Mouse (Mus musculus): ENCODE measurements around the gene Saa4. TPM values are rescaled to one million over a fixed set of nuclear protein-coding genes. Genes with fewer than 3 reads are reported as not detected.

Saa4 gene
- polyA plus RNA-seq (2012; rRNA removed) = not detected in 2 replicates

- H3K27ac ChIP-seq (ENCODE audit: insufficient read depth, low read depth, low read length) = no peak within 1 kb of the TSS
- H3K36me3 ChIP-seq (ENCODE audit: control insufficient read depth, insufficient read depth, low read length) = no peaks in the 10 kb centered on the region
- no peaks in the 10 kb centered on the region for H3K27me3 ChIP-seq (replicated peaks; ENCODE audit: control insufficient read depth, insufficient read depth, low read length)
- no peak within 1 kb of the TSS for H3K4me3 ChIP-seq (ENCODE audit: insufficient read depth, low read depth, low read length)
- no peaks in the 10 kb centered on the region for H3K4me1 ChIP-seq (ENCODE audit: control insufficient read depth, insufficient read depth, low read length)
- DNase-seq = peak; percentile 20
- TF ChIP-seq CTCF (conservative IDR thresholded peaks at IDR 0.05; ENCODE audit: insufficient read depth, insufficient read length, low read depth, low read length) (no peak), POLR2A (IDR thresholded peaks at IDR 0.05; ENCODE audit: low read depth, low read length) (no peak)
- WGBS = 73% methylated on average over 4 of the region's 4 CpGs
Measured at GRCm38 (mm10) chr7:46732458-46732857, at the start of gene Saa4. Gene Saa4, minus strand, starts transcription at chr7:46732603.

- peak; percentile 64 for DNase-seq
- peaks cover 11% of the 10 kb centered on the region for H3K36me3 ChIP-seq (ENCODE audit: control insufficient read depth, insufficient read depth, low read length)
- 56% methylated on average over 4 of the region's 4 CpGs for WGBS
Measured at GRCm38 (mm10) chr7:46770706-46771105, 38.3 kb upstream of the Saa4 start.

GRCm38 (mm10) chr7:46768451-46768850, 36.0 kb upstream of the Saa4 start:
- Histone ChIP-seq H3K36me3 (ENCODE audit: control insufficient read depth, insufficient read depth, low read length) (peaks cover 11% of the 10 kb centered on the region), H3K27me3 (replicated peaks; ENCODE audit: control insufficient read depth, insufficient read depth, low read length) (no peaks in the 10 kb centered on the region), H3K4me3 (ENCODE audit: insufficient read depth, low read depth, low read length) (no peak overlapping the region), H3K27ac (ENCODE audit: insufficient read depth, low read depth, low read length) (no peak overlapping the region), H3K4me1 (ENCODE audit: control insufficient read depth, insufficient read depth, low read length) (no peaks in the 10 kb centered on the region)
- 92% methylated on average over 7 of the region's 7 CpGs for WGBS
- TF ChIP-seq POLR2A (IDR thresholded peaks at IDR 0.05; ENCODE audit: low read depth, low read length) (no peak), CTCF (conservative IDR thresholded peaks at IDR 0.05; ENCODE audit: insufficient read depth, insufficient read length, low read depth, low read length) (no peak)
- no peak for DNase-seq

More at GRCm38 (mm10) chr7:46770706-46771105, 38.3 kb upstream of the Saa4 start:
- no peak overlapping the region for H3K27ac ChIP-seq (ENCODE audit: insufficient read depth, low read depth, low read length)
- no peaks in the 10 kb centered on the region for H3K4me1 ChIP-seq (ENCODE audit: control insufficient read depth, insufficient read depth, low read length)
- no peak overlapping the region for H3K4me3 ChIP-seq (ENCODE audit: insufficient read depth, low read depth, low read length)
- no peaks in the 10 kb centered on the region for H3K27me3 ChIP-seq (replicated peaks; ENCODE audit: control insufficient read depth, insufficient read depth, low read length)
- TF ChIP-seq CTCF (conservative IDR thresholded peaks at IDR 0.05; ENCODE audit: insufficient read depth, insufficient read length, low read depth, low read length) (peak; percentile 98), POLR2A (IDR thresholded peaks at IDR 0.05; ENCODE audit: low read depth, low read length) (no peak)

GRCm38 (mm10) chr7:46767371-46767770, 35.0 kb upstream of the Saa4 start:
- H3K36me3 ChIP-seq (ENCODE audit: control insufficient read depth, insufficient read depth, low read length) = peaks cover 11% of the 10 kb centered on the region
- TF ChIP-seq CTCF (conservative IDR thresholded peaks at IDR 0.05; ENCODE audit: insufficient read depth, insufficient read length, low read depth, low read length) (no peak), POLR2A (IDR thresholded peaks at IDR 0.05; ENCODE audit: low read depth, low read length) (no peak)
- no peaks in the 10 kb centered on the region for H3K4me1 ChIP-seq (ENCODE audit: control insufficient read depth, insufficient read depth, low read length)

GRCm38 (mm10) chr7:46764672-46765071, 32.3 kb upstream of the Saa4 start:
- TF ChIP-seq POLR2A (IDR thresholded peaks at IDR 0.05; ENCODE audit: low read depth, low read length) (no peak), CTCF (conservative IDR thresholded peaks at IDR 0.05; ENCODE audit: insufficient read depth, insufficient read length, low read depth, low read length) (no peak)
- peaks cover 13% of the 10 kb centered on the region for H3K36me3 ChIP-seq (ENCODE audit: control insufficient read depth, insufficient read depth, low read length)
- DNase-seq = no peak
- H3K27me3 ChIP-seq (replicated peaks; ENCODE audit: control insufficient read depth, insufficient read depth, low read length) = no peaks in the 10 kb centered on the region
- 95% methylated on average over 8 of the region's 8 CpGs for WGBS
- no peak overlapping the region for H3K4me3 ChIP-seq (ENCODE audit: insufficient read depth, low read depth, low read length)
- H3K4me1 ChIP-seq (ENCODE audit: control insufficient read depth, insufficient read depth, low read length) = no peaks in the 10 kb centered on the region
- H3K27ac ChIP-seq (ENCODE audit: insufficient read depth, low read depth, low read length) = no peak overlapping the region

More at GRCm38 (mm10) chr7:46767371-46767770, 35.0 kb upstream of the Saa4 start:
- H3K27me3 ChIP-seq (replicated peaks; ENCODE audit: control insufficient read depth, insufficient read depth, low read length) = no peaks in the 10 kb centered on the region
- H3K27ac ChIP-seq (ENCODE audit: insufficient read depth, low read depth, low read length) = no peak overlapping the region
- no peak overlapping the region for H3K4me3 ChIP-seq (ENCODE audit: insufficient read depth, low read depth, low read length)
- no peak for DNase-seq

- TF ChIP-seq POLR2A (IDR thresholded peaks at IDR 0.05; ENCODE audit: low read depth, low read length) (no peak), CTCF (conservative IDR thresholded peaks at IDR 0.05; ENCODE audit: insufficient read depth, insufficient read length, low read depth, low read length) (no peak)
- no peak for DNase-seq
- Histone ChIP-seq H3K36me3 (ENCODE audit: control insufficient read depth, insufficient read depth, low read length) (peaks cover 2% of the 10 kb centered on the region), H3K4me1 (ENCODE audit: control insufficient read depth, insufficient read depth, low read length) (no peaks in the 10 kb centered on the region), H3K27me3 (replicated peaks; ENCODE audit: control insufficient read depth, insufficient read depth, low read length) (no peaks in the 10 kb centered on the region), H3K27ac (ENCODE audit: insufficient read depth, low read depth, low read length) (no peak overlapping the region), H3K4me3 (ENCODE audit: insufficient read depth, low read depth, low read length) (no peak overlapping the region)
- WGBS = 73% methylated on average over 5 of the region's 5 CpGs
Measured at GRCm38 (mm10) chr7:46762601-46763000, 30.2 kb upstream of the Saa4 start.

- TF ChIP-seq POLR2A (IDR thresholded peaks at IDR 0.05; ENCODE audit: low read depth, low read length) (no peak), CTCF (conservative IDR thresholded peaks at IDR 0.05; ENCODE audit: insufficient read depth, insufficient read length, low read depth, low read length) (no peak)
- H3K27ac ChIP-seq (ENCODE audit: insufficient read depth, low read depth, low read length) = no peak overlapping the region
- H3K36me3 ChIP-seq (ENCODE audit: control insufficient read depth, insufficient read depth, low read length) = peaks cover 2% of the 10 kb centered on the region
- H3K4me1 ChIP-seq (ENCODE audit: control insufficient read depth, insufficient read depth, low read length) = no peaks in the 10 kb centered on the region
- DNase-seq = no peak
- H3K27me3 ChIP-seq (replicated peaks; ENCODE audit: control insufficient read depth, insufficient read depth, low read length) = no peaks in the 10 kb centered on the region
- H3K4me3 ChIP-seq (ENCODE audit: insufficient read depth, low read depth, low read length) = no peak overlapping the region
- 72% methylated on average over 11 of the region's 11 CpGs for WGBS
Measured at GRCm38 (mm10) chr7:46761049-46761795, 28.8 kb upstream of the Saa4 start.
